Mouse (Mus musculus) kidney, postnatal 0 days (tissue): ENCODE results near the gene Clpx. TPM values are rescaled to one million over a fixed set of nuclear protein-coding genes. Genes with fewer than 3 reads are reported as not detected.

Experiments
- ATAC-seq: fragments of 200-750 bp; cut with Nextera tagmentation; replicated peaks from 2 replicates; pipeline ENCODE4 v1.8.0; 2017; ENCODE audit warnings: low read depth, moderate number of reproducible peaks, moderate TSS enrichment, moderate library complexity; ENCODE audit not compliant: low FRiP score
- DNase-seq: peaks from one replicate; pipeline ENCODE4 v3.0.0-alpha.2; 2016; ENCODE audit warnings: low spot score
- H3K27ac ChIP-seq: fragments of 300-500 bp; sonication (generic); 2 replicates; pipeline ENCODE4 v1.5.1; 2014; ENCODE audit warnings: mild to moderate bottlenecking
- H3K27me3 ChIP-seq: fragments of 300-500 bp; sonication (generic); 2 replicates; pipeline ENCODE4 v1.6.1; 2014; ENCODE audit warnings: low read length, mixed read lengths; ENCODE audit not compliant: insufficient read depth
- H3K36me3 ChIP-seq: fragments of 300-500 bp; sonication (generic); 2 replicates; pipeline ENCODE4 v1.6.1; 2014; ENCODE audit warnings: low read length, mixed read lengths; ENCODE audit not compliant: insufficient read depth
- H3K4me1 ChIP-seq: fragments of 300-500 bp; sonication (generic); replicated peaks from 2 replicates; pipeline ENCODE4 v1.6.1; 2014; ENCODE audit warnings: antibody characterized with exemption, low read length, mixed read lengths; ENCODE audit not compliant: insufficient read depth
- H3K4me2 ChIP-seq: fragments of 300-500 bp; sonication (generic); 2 replicates; pipeline ENCODE4 v1.6.1; 2014; ENCODE audit warnings: mild to moderate bottlenecking, low read length, moderate library complexity, mixed read lengths
- H3K4me3 ChIP-seq: fragments of 300-500 bp; sonication (generic); replicated peaks from 2 replicates; pipeline ENCODE4 v1.5.1; 2014; ENCODE audit warnings: low read depth, low read length
- H3K9ac ChIP-seq: fragments of 300-500 bp; sonication (generic); 2 replicates; pipeline ENCODE4 v1.6.1; 2014; ENCODE audit warnings: low read depth, low read length
- H3K9me3 ChIP-seq: fragments of 300-500 bp; sonication (generic); replicated peaks from 2 replicates; pipeline ENCODE4 v1.6.1; 2016; ENCODE audit warnings: low read length, inconsistent platforms, mixed read lengths
- CTCF ChIP-seq: IDR thresholded peaks from 2 replicates; pipeline ENCODE4 v1.5.1; 2016; ENCODE audit warnings: antibody characterized with exemption, low read depth, mild to moderate bottlenecking, moderate library complexity
- WGBS: fragments of 180-500 bp; shearing (Covaris S2); extraction: QIAGEN DNeasy Blood & Tissue Kit; methylation state at CpG from one replicate; pipeline ENCODE4 v1.1.7; 2014; 5-methylcytosine and 5-hydroxymethylcytosine counted together
- polyA plus RNA-seq: library from polyadenylated mRNA; unstranded; fragments of >200 nt; fragmentation: Nextera tagmentation; extraction: Ambion mirVana; gene quantifications from 2 replicates; pipeline ENCODE4 v1.2.1, GENCODE M21; 2015

The Clpx gene
- polyA plus RNA-seq, 1 experiment from 2014 or later = 62.3 TPM

DNA sequence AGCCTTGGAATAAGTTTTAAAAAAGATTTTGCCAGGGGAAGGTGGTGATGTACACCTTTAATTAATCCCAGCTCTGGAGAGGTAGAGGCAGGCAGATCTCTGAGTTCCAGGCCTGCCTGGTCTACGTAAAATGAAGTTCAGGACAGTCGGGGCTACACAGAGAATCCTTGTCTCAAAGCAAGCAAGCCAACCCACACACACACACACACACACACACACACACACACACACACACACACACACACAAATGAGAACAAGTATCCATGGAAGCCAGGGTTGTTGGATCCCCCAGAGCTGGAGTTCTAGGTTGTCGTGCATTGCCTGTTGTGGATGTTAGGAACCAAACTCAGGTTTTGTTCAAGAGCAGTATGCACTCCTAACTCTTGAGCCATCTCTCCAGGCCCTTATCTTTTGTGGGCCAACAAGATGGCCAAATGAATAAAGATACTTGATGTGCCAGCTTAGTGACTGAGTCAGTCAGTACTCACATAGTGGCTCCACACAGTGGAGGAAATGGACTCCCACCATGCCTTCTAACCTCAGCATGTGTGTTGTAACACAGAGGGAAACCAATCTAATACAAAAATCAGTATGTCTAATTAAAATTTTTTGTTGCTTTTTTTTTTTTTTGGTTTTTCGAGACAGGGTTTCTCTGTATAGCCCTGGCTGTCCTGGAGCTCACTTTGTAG lies 18.8 kb downstream of the Clpx start:
- no peak for DNase-seq
- 94% methylated on average over 4 of the region's 4 CpGs for WGBS

DNA sequence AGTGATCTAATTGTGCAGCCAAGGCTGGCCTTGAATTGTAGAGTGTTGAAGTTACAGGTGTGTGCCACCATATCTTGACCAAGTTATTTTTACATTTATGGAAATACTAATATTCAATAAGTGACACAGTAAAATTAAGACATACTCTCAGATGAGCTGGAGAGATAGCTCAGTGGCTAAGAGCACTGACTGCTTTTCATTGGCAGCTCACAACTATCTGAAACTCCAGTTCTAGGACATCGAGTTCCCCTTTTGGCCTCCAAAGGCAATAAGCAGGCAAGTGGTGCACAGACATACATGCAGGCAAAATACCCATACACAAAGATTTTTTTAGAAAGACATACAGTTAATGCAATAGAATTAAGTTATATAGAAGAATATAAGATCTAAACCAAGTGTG lies 19.8 kb downstream of the Clpx start:
- Histone ChIP-seq H3K4me2 (no peak overlapping the region), H3K27me3 (no peaks in the 10 kb centered on the region), H3K27ac (no peak overlapping the region), H3K4me3 (no peak overlapping the region), H3K4me1 (no peaks in the 10 kb centered on the region), H3K9me3 (no peaks in the 10 kb centered on the region), H3K36me3 (peaks cover 49% of the 10 kb centered on the region), H3K9ac (no peak overlapping the region)
- no peak for TF ChIP-seq CTCF
- WGBS = 97% methylated on average over 1 of the region's 1 CpGs
- no peak for ATAC-seq
- no peak for DNase-seq

More for the DNA sequence above, 18.8 kb downstream of the Clpx start:
- no peak overlapping the region for H3K4me3 ChIP-seq
- no peak overlapping the region for H3K4me2 ChIP-seq
- no peaks in the 10 kb centered on the region for H3K9me3 ChIP-seq
- no peaks in the 10 kb centered on the region for H3K27me3 ChIP-seq
- H3K4me1 ChIP-seq = no peaks in the 10 kb centered on the region
- TF ChIP-seq CTCF = no peak
- ATAC-seq = no peak
- no peak overlapping the region for H3K27ac ChIP-seq
- H3K9ac ChIP-seq = no peak overlapping the region
- H3K36me3 ChIP-seq = peaks cover 50% of the 10 kb centered on the region

DNA sequence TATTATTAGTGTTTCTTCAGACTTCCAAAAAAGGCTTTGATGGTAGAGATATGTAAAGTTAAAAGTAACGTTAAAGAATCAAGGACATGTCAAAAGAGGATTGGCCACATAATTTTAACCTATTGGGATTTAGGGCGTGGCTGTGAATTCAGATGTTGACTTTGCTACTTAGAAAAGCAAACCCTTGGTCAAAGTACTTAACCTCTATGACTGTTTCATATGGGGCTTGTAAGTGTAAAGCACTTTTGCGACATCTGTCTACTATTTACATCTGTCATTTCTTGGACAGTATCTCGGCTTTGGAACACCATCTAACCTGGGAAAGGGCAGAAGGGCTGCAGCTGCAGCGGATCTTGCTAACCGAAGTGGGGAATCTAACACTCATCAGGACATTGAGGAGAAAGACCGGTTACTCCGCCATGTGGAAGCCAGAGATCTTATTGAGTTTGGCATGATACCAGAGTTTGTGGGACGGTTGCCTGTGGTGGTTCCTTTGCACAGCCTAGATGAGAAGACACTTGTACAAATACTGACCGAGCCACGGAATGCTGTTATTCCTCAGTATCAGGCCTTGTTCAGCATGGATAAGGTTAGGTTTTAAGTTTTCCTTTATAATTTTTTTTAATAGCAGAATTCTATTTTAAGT lies 28.3 kb downstream of the Clpx start:
- Histone ChIP-seq H3K9me3 (no peaks in the 10 kb centered on the region), H3K9ac (no peak overlapping the region), H3K27me3 (no peaks in the 10 kb centered on the region), H3K27ac (no peak overlapping the region), H3K4me3 (no peak overlapping the region), H3K4me1 (no peaks in the 10 kb centered on the region), H3K36me3 (peaks cover 43% of the 10 kb centered on the region), H3K4me2 (no peak overlapping the region)
- DNase-seq = no peak
- no peak for ATAC-seq
- WGBS = 77% methylated on average over 11 of the region's 11 CpGs
- no peak for TF ChIP-seq CTCF

DNA sequence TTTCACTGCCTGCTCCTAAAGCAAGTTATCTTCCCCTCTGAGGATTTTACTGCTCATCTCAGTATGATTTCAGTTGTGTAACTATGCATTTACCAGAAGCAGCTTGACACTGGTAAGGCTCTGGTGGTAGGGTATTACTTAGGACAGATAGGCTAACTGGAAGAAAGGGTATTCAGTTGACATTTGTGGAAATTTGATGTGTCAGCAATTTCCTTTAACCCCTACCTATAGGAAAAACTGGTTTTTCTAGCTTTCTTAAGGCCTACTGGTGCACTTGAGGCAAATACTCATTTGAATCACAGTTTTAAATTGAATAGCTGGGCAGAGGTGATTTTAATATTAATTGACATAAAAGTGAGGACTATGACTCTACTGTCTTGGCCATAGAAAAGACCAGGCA lies 31.9 kb downstream of the Clpx start:
- no peak for DNase-seq
- no peak for ATAC-seq
- Histone ChIP-seq H3K4me2 (no peak overlapping the region), H3K27ac (no peak overlapping the region), H3K4me3 (no peak overlapping the region), H3K27me3 (no peaks in the 10 kb centered on the region), H3K9ac (no peak overlapping the region), H3K36me3 (peaks cover 46% of the 10 kb centered on the region), H3K4me1 (no peaks in the 10 kb centered on the region), H3K9me3 (no peaks in the 10 kb centered on the region)
- no peak for TF ChIP-seq CTCF

DNA sequence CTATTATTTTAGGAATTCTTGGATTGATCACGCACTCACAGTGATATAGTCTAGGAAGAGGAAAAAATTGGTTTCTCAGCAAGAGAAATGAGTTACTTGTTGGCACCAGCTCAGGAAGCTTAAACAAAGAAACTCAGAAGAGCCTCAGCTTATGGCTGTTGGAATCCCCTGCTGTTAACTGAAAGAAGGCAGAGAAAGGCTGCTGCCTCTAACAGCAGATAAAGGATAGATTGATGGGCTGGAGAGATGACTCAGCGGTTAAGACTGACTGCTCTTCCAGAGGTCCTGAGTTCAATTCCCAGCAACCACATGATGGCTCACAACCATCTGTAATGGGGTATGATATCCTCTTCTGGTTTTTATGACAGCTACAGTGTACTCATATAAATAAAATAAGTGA lies 33.3 kb downstream of the Clpx start:
- ATAC-seq (no peak), DNase-seq (no peak)
- no peak overlapping the region for H3K4me3 ChIP-seq
- H3K9ac ChIP-seq = no peak overlapping the region
- peaks cover 39% of the 10 kb centered on the region for H3K36me3 ChIP-seq
- WGBS = 93% methylated on average over 2 of the region's 2 CpGs
- H3K27me3 ChIP-seq = no peaks in the 10 kb centered on the region
- H3K27ac ChIP-seq = no peak overlapping the region
- no peaks in the 10 kb centered on the region for H3K4me1 ChIP-seq
- TF ChIP-seq CTCF = no peak
- no peaks in the 10 kb centered on the region for H3K9me3 ChIP-seq
- no peak overlapping the region for H3K4me2 ChIP-seq

DNA sequence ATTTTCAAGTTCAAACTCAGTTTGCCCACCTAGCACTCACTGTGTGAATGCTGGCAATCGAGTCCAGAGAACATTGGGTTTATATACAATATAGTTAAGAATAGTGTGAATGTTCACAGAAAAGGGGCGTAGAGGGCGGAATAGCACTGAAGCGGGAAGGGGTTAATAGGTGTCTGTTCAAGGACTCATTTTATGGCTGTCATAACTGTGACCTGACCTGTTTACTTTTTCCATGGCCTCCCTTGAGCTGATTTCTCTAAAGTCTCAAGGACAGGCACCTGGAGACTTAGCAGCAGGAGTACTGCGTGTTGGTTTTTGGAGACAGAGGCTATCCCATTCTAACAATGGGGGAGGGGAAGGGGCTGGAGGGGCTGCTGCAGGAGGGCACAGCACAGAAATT lies 39.9 kb downstream of the Clpx start:
- H3K9ac ChIP-seq = no peak overlapping the region
- WGBS = 80% methylated on average over 5 of the region's 5 CpGs
- peaks cover 3% of the 10 kb centered on the region; the same call in 1 of the 2 replicates for H3K36me3 ChIP-seq
- H3K4me2 ChIP-seq = no peak overlapping the region
- no peak for ATAC-seq
- no peak for TF ChIP-seq CTCF
- H3K4me1 ChIP-seq = no peaks in the 10 kb centered on the region
- no peak overlapping the region for H3K4me3 ChIP-seq
- H3K27me3 ChIP-seq = no peaks in the 10 kb centered on the region
- H3K27ac ChIP-seq = no peak overlapping the region
- no peak for DNase-seq
- no peaks in the 10 kb centered on the region for H3K9me3 ChIP-seq
